Mouse (Mus musculus): ENCODE measurements at regions not wholly inside any gene's neighbourhood (a gene's known extent, or its start where the extent isn't known, plus 50 kb on each side); places are given as distances from the start of the nearest gene placed in this dataset.

GRCm38 (mm10) chr16:74612072-74612471 lies 200.4 kb upstream of the Robo2 start:
- 67% methylated on average over 4 of the region's 4 CpGs for WGBS
- H3K4me1 ChIP-seq (ENCODE audit: insufficient read depth, low read length): no peaks in the 10 kb centered on the region
- no peaks in the 10 kb centered on the region for H3K9me3 ChIP-seq (ENCODE audit: low read length)
- no peaks in the 10 kb centered on the region for H3K36me3 ChIP-seq (ENCODE audit: insufficient read depth, low read length)
- H3K27me3 ChIP-seq (ENCODE audit: insufficient read depth, low read length): no peaks in the 10 kb centered on the region
- no peak overlapping the region for H3K27ac ChIP-seq (ENCODE audit: low read depth, low read length)
- TF ChIP-seq CTCF (IDR thresholded peaks at IDR 0.05): no peak
- DNase-seq (ENCODE audit: low spot score): no peak
- no peak for ATAC-seq (ENCODE audit: low FRiP score)
- H3K9ac ChIP-seq (replicated peaks; ENCODE audit: low read length, poor library complexity, severe bottlenecking): no peak overlapping the region
- no peak overlapping the region for H3K4me2 ChIP-seq (ENCODE audit: low read depth, low read length, poor library complexity, severe bottlenecking)
- H3K4me3 ChIP-seq (ENCODE audit: low read depth, low read length): no peak overlapping the region

GRCm38 (mm10) chr16:74609564-74609963 lies 197.9 kb upstream of the Robo2 start:
- no peaks in the 10 kb centered on the region for H3K36me3 ChIP-seq (ENCODE audit: insufficient read depth, low read length)
- no peak for ATAC-seq (ENCODE audit: low FRiP score)
- 81% methylated on average over 4 of the region's 4 CpGs for WGBS
- no peak overlapping the region for H3K4me2 ChIP-seq (ENCODE audit: low read depth, low read length, poor library complexity, severe bottlenecking)
- H3K9me3 ChIP-seq (ENCODE audit: low read length): no peaks in the 10 kb centered on the region
- no peak for TF ChIP-seq CTCF (IDR thresholded peaks at IDR 0.05)
- H3K27ac ChIP-seq (ENCODE audit: low read depth, low read length): no peak overlapping the region
- H3K27me3 ChIP-seq (ENCODE audit: insufficient read depth, low read length): no peaks in the 10 kb centered on the region
- H3K4me3 ChIP-seq (ENCODE audit: low read depth, low read length): no peak overlapping the region
- H3K4me1 ChIP-seq (ENCODE audit: insufficient read depth, low read length): no peaks in the 10 kb centered on the region
- DNase-seq (ENCODE audit: low spot score): no peak
- H3K9ac ChIP-seq (replicated peaks; ENCODE audit: low read length, poor library complexity, severe bottlenecking): no peak overlapping the region

DNA sequence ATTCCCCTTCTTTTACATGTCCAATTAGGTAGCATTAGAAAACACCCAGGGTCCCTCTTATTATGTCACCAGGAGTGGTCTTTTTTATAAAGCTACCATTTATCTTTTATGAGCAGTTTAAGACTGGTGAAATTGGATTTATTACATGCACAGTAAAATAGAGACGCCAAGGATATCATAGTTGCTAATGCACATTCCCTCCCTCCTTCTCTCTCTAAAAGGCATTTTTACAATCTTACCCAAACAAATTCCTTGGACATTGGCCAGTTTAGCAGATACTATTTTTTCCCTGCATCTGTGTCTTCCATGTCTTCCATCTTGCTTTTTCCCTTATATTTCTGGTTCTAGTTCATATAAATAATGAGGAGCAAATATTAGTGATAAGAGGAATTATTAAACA lies 186.7 kb upstream of the Robo2 start:
- Histone ChIP-seq H3K4me3 (ENCODE audit: low read depth, low read length) (no peak overlapping the region), H3K9ac (replicated peaks; ENCODE audit: low read length, poor library complexity, severe bottlenecking) (no peak overlapping the region), H3K9me3 (ENCODE audit: low read length) (no peaks in the 10 kb centered on the region), H3K36me3 (ENCODE audit: insufficient read depth, low read length) (no peaks in the 10 kb centered on the region), H3K4me1 (ENCODE audit: insufficient read depth, low read length) (no peaks in the 10 kb centered on the region), H3K4me2 (ENCODE audit: low read depth, low read length, poor library complexity, severe bottlenecking) (no peak overlapping the region), H3K27ac (ENCODE audit: low read depth, low read length) (no peak overlapping the region), H3K27me3 (ENCODE audit: insufficient read depth, low read length) (no peaks in the 10 kb centered on the region)
- 73% methylated on average over 1 of the region's 1 CpGs for WGBS
- DNase-seq (ENCODE audit: low spot score) (no peak), ATAC-seq (ENCODE audit: low FRiP score) (no peak)
- no peak for TF ChIP-seq CTCF (IDR thresholded peaks at IDR 0.05)

DNA sequence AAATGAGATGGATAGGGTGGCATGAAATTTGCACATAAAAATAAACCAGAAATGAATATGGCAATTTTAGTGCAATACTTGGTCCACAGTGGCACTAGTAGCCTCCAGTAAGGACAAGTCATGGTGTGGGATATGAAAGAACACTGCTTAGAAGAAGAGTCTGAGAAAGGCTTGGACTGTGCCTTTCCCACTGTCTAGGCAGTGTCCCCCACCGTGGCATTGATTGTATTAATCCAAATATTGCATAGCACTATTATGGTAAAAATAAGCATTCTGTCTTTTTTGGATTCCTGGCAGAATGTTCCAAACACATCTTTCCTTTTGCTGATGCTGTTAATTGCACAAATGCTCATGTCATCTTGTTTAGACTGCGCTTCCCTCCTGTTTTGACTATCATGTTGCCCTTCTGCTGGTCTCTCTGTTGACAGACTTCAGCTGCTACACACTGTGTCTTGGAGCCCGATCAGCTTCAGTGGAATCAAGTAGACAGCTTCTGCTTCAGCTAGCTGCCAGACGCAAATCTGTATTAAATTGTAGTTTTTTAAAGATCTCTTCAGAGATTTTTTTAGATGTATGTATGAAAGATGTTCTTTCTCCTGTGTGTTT lies 186.2 kb upstream of the Robo2 start:
- Histone ChIP-seq H3K4me2 (ENCODE audit: low read depth, low read length, poor library complexity, severe bottlenecking) (no peak overlapping the region), H3K9ac (replicated peaks; ENCODE audit: low read length, poor library complexity, severe bottlenecking) (no peak overlapping the region), H3K36me3 (ENCODE audit: insufficient read depth, low read length) (no peaks in the 10 kb centered on the region), H3K27me3 (ENCODE audit: insufficient read depth, low read length) (no peaks in the 10 kb centered on the region), H3K4me1 (ENCODE audit: insufficient read depth, low read length) (no peaks in the 10 kb centered on the region), H3K27ac (ENCODE audit: low read depth, low read length) (no peak overlapping the region), H3K4me3 (ENCODE audit: low read depth, low read length) (no peak overlapping the region), H3K9me3 (ENCODE audit: low read length) (no peaks in the 10 kb centered on the region)
- no peak for TF ChIP-seq CTCF (IDR thresholded peaks at IDR 0.05)
- DNase-seq (ENCODE audit: low spot score): peak; percentile 44
- no peak for ATAC-seq (ENCODE audit: low FRiP score)
- 79% methylated on average over 4 of the region's 4 CpGs for WGBS

GRCm38 (mm10) chr16:74591896-74592295 lies 180.3 kb upstream of the Robo2 start:
- Histone ChIP-seq H3K9ac (replicated peaks; ENCODE audit: low read length, poor library complexity, severe bottlenecking) (no peak overlapping the region), H3K9me3 (ENCODE audit: low read length) (no peaks in the 10 kb centered on the region), H3K4me3 (ENCODE audit: low read depth, low read length) (no peak overlapping the region), H3K27me3 (ENCODE audit: insufficient read depth, low read length) (no peaks in the 10 kb centered on the region), H3K4me2 (ENCODE audit: low read depth, low read length, poor library complexity, severe bottlenecking) (no peak overlapping the region), H3K4me1 (ENCODE audit: insufficient read depth, low read length) (no peaks in the 10 kb centered on the region), H3K27ac (ENCODE audit: low read depth, low read length) (no peak overlapping the region), H3K36me3 (ENCODE audit: insufficient read depth, low read length) (no peaks in the 10 kb centered on the region)
- ATAC-seq (ENCODE audit: low FRiP score) (no peak), DNase-seq (ENCODE audit: low spot score) (no peak)
- WGBS: 93% methylated on average over 4 of the region's 4 CpGs
- TF ChIP-seq CTCF (IDR thresholded peaks at IDR 0.05): no peak

DNA sequence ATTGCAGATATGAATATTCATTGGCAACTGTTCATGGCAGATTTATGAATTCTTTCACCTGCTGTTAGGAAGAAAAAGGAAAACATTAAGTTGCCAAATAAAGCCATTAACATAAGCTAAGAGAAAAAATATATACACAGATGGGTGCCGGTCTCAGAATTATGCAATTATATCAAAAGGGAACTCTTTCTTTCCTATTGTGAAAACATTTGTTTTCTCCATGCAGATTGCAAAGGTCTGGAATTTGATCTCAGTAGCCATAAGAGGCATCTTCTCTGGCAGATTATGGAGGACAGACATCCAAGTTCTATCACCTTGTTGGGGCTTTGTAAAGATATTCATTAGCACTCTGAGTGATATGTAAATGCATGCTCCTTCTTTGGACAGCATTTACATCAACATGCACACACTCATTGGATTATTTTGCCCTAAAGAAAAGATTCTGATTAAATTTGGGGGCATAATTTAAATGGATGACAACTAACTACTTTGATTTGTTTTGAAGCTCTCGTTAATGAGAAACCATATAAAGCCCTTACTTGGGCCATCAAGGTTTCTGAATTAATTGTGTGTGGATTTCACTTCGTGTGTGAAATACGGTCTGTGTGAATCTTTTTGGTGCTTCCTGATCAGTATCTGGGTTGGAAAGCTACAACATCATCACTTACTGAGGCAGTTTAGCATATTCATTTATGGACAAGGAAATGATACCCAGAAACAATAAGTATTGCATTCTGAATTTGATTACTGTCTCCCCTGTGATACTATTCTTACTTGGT lies 171.2 kb upstream of the Robo2 start:
- no peak overlapping the region for H3K4me2 ChIP-seq (ENCODE audit: low read depth, low read length, poor library complexity, severe bottlenecking)
- no peak for DNase-seq (ENCODE audit: low spot score)
- H3K4me1 ChIP-seq (ENCODE audit: insufficient read depth, low read length): no peaks in the 10 kb centered on the region
- H3K9me3 ChIP-seq (ENCODE audit: low read length): no peaks in the 10 kb centered on the region
- TF ChIP-seq CTCF (IDR thresholded peaks at IDR 0.05): no peak
- no peak overlapping the region for H3K4me3 ChIP-seq (ENCODE audit: low read depth, low read length)
- no peak overlapping the region for H3K9ac ChIP-seq (replicated peaks; ENCODE audit: low read length, poor library complexity, severe bottlenecking)
- no peaks in the 10 kb centered on the region for H3K36me3 ChIP-seq (ENCODE audit: insufficient read depth, low read length)
- 69% methylated on average over 4 of the region's 4 CpGs for WGBS
- no peak for ATAC-seq (ENCODE audit: low FRiP score)
- no peak overlapping the region for H3K27ac ChIP-seq (ENCODE audit: low read depth, low read length)
- no peaks in the 10 kb centered on the region for H3K27me3 ChIP-seq (ENCODE audit: insufficient read depth, low read length)

All from midbrain, postnatal 0 days (tissue).